Mouse (Mus musculus) thymus, postnatal 25 days (tissue): ENCODE data around the gene Gm21319.
"Not testable (repeated sequence)": the region's sequence is repeated elsewhere in the genome, so short reads cannot be mapped to it uniquely, and the experiment has no call there.

Experiments
- DNase-seq: peaks from one replicate; pipeline ENCODE4 v3.0.0; 2022

Gene Gm21319

GRCm38 (mm10) chr12:87775655-87776054 lies at the start of gene Gm21319:
Gm21319 (minus strand) TSS chr12:87775755.
- not testable (repeated sequence) for DNase-seq

GRCm38 (mm10) chr12:87816277-87816676 lies 40.7 kb upstream of the Gm21319 start, which contains the start of gene BB287469:
BB287469 (plus strand) TSS chr12:87816577.
- not testable (repeated sequence) for DNase-seq

GRCm38 (mm10) chr12:87797971-87798370 lies 22.4 kb upstream of the Gm21319 start:
- DNase-seq: not testable (repeated sequence)

GRCm38 (mm10) chr12:87795212-87795611 lies 19.7 kb upstream of the Gm21319 start, which contains the start of gene Gm21936:
Gm21936 (plus strand) TSS chr12:87795512.
- DNase-seq: not testable (repeated sequence)
